Mouse (Mus musculus): Measurements from ENCODE around the gene N4bp2l1.
A peak's percentile ranks its signal among the peaks of the same experiment; 100 is the strongest.

The N4bp2l1 gene

GRCm38 (mm10) chr5:150598202-150599119 is 1.5 kb upstream of the N4bp2l1 start:
- no peak for DNase-seq (ENCODE audit: low spot score)

- no peak for DNase-seq (ENCODE audit: low spot score)
Observed at GRCm38 (mm10) chr5:150595366-150596016, 1.5 kb downstream of the N4bp2l1 start.

- peak; percentile 27 for DNase-seq (ENCODE audit: low spot score)
Observed at GRCm38 (mm10) chr5:150594649-150595339, 2.2 kb downstream of the N4bp2l1 start.

- DNase-seq (ENCODE audit: low spot score), result peak; percentile 53
Observed at GRCm38 (mm10) chr5:150593756-150594648, 3.0 kb downstream of the N4bp2l1 start.

GRCm38 (mm10) chr5:150592904-150593755 is 3.9 kb downstream of the N4bp2l1 start:
- peak; percentile 47 for DNase-seq (ENCODE audit: low spot score)

- DNase-seq (ENCODE audit: low spot score), result no peak
Observed at GRCm38 (mm10) chr5:150592186-150592903, 4.6 kb downstream of the N4bp2l1 start.

- no peak for DNase-seq (ENCODE audit: low spot score)
Observed at GRCm38 (mm10) chr5:150589945-150590344, 7.0 kb downstream of the N4bp2l1 start.

GRCm38 (mm10) chr5:150584337-150584729 is 12.7 kb downstream of the N4bp2l1 start:
- no peak for DNase-seq (ENCODE audit: low spot score)

- DNase-seq (ENCODE audit: low spot score), result no peak
Observed at GRCm38 (mm10) chr5:150583622-150584336, 13.2 kb downstream of the N4bp2l1 start.

- no peak for DNase-seq (ENCODE audit: low spot score)
Observed at GRCm38 (mm10) chr5:150583181-150583580, 13.8 kb downstream of the N4bp2l1 start.

GRCm38 (mm10) chr5:150581180-150581579 is 15.8 kb downstream of the N4bp2l1 start:
- no peak for DNase-seq (ENCODE audit: low spot score)

GRCm38 (mm10) chr5:150578613-150579171 is 18.3 kb downstream of the N4bp2l1 start:
- no peak for DNase-seq (ENCODE audit: low spot score)

GRCm38 (mm10) chr5:150576832-150577231 is 20.2 kb downstream of the N4bp2l1 start:
- no peak for DNase-seq (ENCODE audit: low spot score)

- no peak for DNase-seq (ENCODE audit: low spot score)
Observed at GRCm38 (mm10) chr5:150574885-150575284, 22.1 kb downstream of the N4bp2l1 start.

- no peak for DNase-seq (ENCODE audit: low spot score)
Observed at GRCm38 (mm10) chr5:150574403-150574802, 22.6 kb downstream of the N4bp2l1 start.

- no peak for DNase-seq (ENCODE audit: low spot score)
Observed at GRCm38 (mm10) chr5:150570496-150571219, 26.3 kb downstream of the N4bp2l1 start.

GRCm38 (mm10) chr5:150566971-150567370 is 30.0 kb downstream of the N4bp2l1 start:
- DNase-seq (ENCODE audit: low spot score), result no peak

- DNase-seq (ENCODE audit: low spot score), result no peak
Observed at GRCm38 (mm10) chr5:150566226-150566625, 30.8 kb downstream of the N4bp2l1 start.
